22 mouse cellular contexts compared by ENCODE assay signal in the genomic region with DNA sequence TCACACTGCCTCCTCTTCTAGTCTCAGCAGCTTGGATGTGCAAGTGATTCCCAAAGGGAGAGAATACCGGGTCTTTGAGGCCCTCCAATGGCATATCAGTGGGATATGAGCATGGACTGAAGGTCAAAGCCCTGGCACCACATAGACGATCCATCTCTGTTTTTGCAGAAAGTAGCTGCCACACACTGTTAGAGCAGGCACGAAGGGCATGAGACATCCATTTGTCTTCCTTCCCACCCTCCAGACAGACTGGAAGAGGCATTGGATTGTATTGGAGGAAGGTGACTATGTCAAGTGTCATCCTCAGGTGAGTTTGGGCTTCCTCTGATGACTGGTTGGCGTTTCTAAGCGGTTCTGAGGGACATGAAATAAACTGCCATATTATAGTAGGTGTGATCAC. TPM values are rescaled to one million over a fixed set of nuclear protein-coding genes. Genes with fewer than 3 reads are reported as not detected.
DNase-seq lines count a peak whose midpoint lies in the region; ATAC-seq lines count a peak whose summit lies in the region.
"Had no signal": no experiment of that assay in that cellular context is flagged by ENCODE, and none has a peak within 500 bp of the region (broad histone marks: within the 10 kb centered on the region; RNA-seq: fewer than 3 reads in every experiment).

No protein-coding gene starts in this region.

- no peaks in the 10 kb centered on the region for H3K9me3 ChIP-seq in midbrain, embryonic 10.5 days (replicated peaks)
- H3K9me3 ChIP-seq in midbrain, embryonic 13.5 days, result no peaks in the 10 kb centered on the region
- H3K9me3 ChIP-seq in midbrain, embryonic 12.5 days, result no peaks in the 10 kb centered on the region
- H3K9me3 ChIP-seq in midbrain, embryonic 16.5 days (replicated peaks; ENCODE audit: control insufficient read depth, low read length, poor library complexity, severe bottlenecking), result no peaks in the 10 kb centered on the region
- H3K9me3 ChIP-seq: embryonic facial prominence, embryonic 13.5 days; embryonic facial prominence, embryonic 15.5 days; forebrain, embryonic 10.5 days; forebrain, embryonic 12.5 days had no signal

- 19% methylated on average over 5 of the region's 5 CpGs for WGBS in midbrain, embryonic 10.5 days
- 19% methylated on average over 5 of the region's 5 CpGs for WGBS in midbrain, embryonic 13.5 days
- WGBS in midbrain, embryonic 12.5 days, result 18% methylated on average over 5 of the region's 5 CpGs
- WGBS in midbrain, embryonic 16.5 days, result 16% methylated on average over 5 of the region's 5 CpGs

- peaks cover 81% of the 10 kb centered on the region for H3K4me1 ChIP-seq in midbrain, embryonic 10.5 days
- H3K4me1 ChIP-seq in midbrain, embryonic 13.5 days (replicated peaks), result peaks cover 61% of the 10 kb centered on the region
- H3K4me1 ChIP-seq in midbrain, embryonic 12.5 days, result peaks cover 35% of the 10 kb centered on the region; the same call in 1 of the 2 replicates
- peaks cover 9% of the 10 kb centered on the region; the same call in 1 of the 2 replicates for H3K4me1 ChIP-seq in midbrain, embryonic 16.5 days (ENCODE audit: control insufficient read depth, insufficient read depth, low read length)

- H3K36me3 ChIP-seq in midbrain, embryonic 10.5 days, result 0 out of 2 replicates have a peak, but pooled peaks cover 3% of the 10 kb centered on the region
- H3K36me3 ChIP-seq in midbrain, embryonic 13.5 days, result no peaks in the 10 kb centered on the region
- H3K36me3 ChIP-seq in midbrain, embryonic 12.5 days, result no peaks in the 10 kb centered on the region
- no peaks in the 10 kb centered on the region for H3K36me3 ChIP-seq in midbrain, embryonic 16.5 days (ENCODE audit: control insufficient read depth, insufficient read depth, low read length)
- H3K36me3 ChIP-seq: embryonic facial prominence, embryonic 13.5 days; embryonic facial prominence, embryonic 15.5 days; forebrain, embryonic 10.5 days; forebrain, embryonic 12.5 days had no signal

- no peak overlapping the region for H3K9ac ChIP-seq in midbrain, embryonic 13.5 days (replicated peaks)
- H3K9ac ChIP-seq in midbrain, embryonic 12.5 days (replicated peaks), result no peak overlapping the region
- no peak overlapping the region for H3K9ac ChIP-seq in midbrain, embryonic 16.5 days (ENCODE audit: low read depth, low read length)
- H3K9ac ChIP-seq: embryonic facial prominence, embryonic 13.5 days; embryonic facial prominence, embryonic 15.5 days; forebrain, embryonic 12.5 days had no signal

- no peak for ATAC-seq in midbrain, embryonic 13.5 days
- ATAC-seq in midbrain, embryonic 12.5 days (ENCODE audit: low FRiP score, low read depth), result no peak
- no peak for ATAC-seq in midbrain, embryonic 16.5 days
- ATAC-seq: forebrain, embryonic 14.5 days; forebrain, embryonic 16.5 days had no signal

- peaks cover 100% of the 10 kb centered on the region for H3K27me3 ChIP-seq in midbrain, embryonic 10.5 days (ENCODE audit: low read depth, poor library complexity, severe bottlenecking)
- peaks cover 95% of the 10 kb centered on the region for H3K27me3 ChIP-seq in midbrain, embryonic 13.5 days
- H3K27me3 ChIP-seq in midbrain, embryonic 12.5 days, result peaks cover 92% of the 10 kb centered on the region
- H3K27me3 ChIP-seq in midbrain, embryonic 16.5 days (ENCODE audit: control insufficient read depth, insufficient read depth, low read depth, low read length), result peaks cover 26% of the 10 kb centered on the region

- peak overlapping the region; percentile 36; the same call in 1 of the 2 replicates for H3K4me3 ChIP-seq in midbrain, embryonic 10.5 days
- H3K4me3 ChIP-seq in midbrain, embryonic 13.5 days (replicated peaks), result no peak overlapping the region
- no peak overlapping the region for H3K4me3 ChIP-seq in midbrain, embryonic 12.5 days
- H3K4me3 ChIP-seq in midbrain, embryonic 16.5 days (ENCODE audit: low read depth, low read length), result no peak overlapping the region
- H3K4me3 ChIP-seq: embryonic facial prominence, embryonic 13.5 days; embryonic facial prominence, embryonic 15.5 days; erythroblast, embryonic 14.5 days; forebrain, embryonic 10.5 days; forebrain, embryonic 12.5 days had no signal

- H3K4me2 ChIP-seq in midbrain, embryonic 13.5 days (replicated peaks), result no peak overlapping the region
- peak overlapping the region; percentile 38; the same call in 1 of the 2 replicates for H3K4me2 ChIP-seq in midbrain, embryonic 12.5 days (replicated peaks)
- H3K4me2 ChIP-seq in midbrain, embryonic 16.5 days (ENCODE audit: low read length), result no peak overlapping the region
- H3K4me2 ChIP-seq: embryonic facial prominence, embryonic 13.5 days; embryonic facial prominence, embryonic 15.5 days; forebrain, embryonic 12.5 days had no signal

- no peak for DNase-seq in midbrain, embryonic 10.5 days (ENCODE audit: low spot score)
- DNase-seq: adrenal gland, adult 2 months; adrenal gland, postnatal 10 days; adrenal gland, postnatal 25 days; cerebellum, adult 11 months; cerebellum, adult 18-20 months; cerebellum, adult 8-10 months; cerebellum, adult 9-11 months; cerebellum, postnatal 14 days; cerebellum, postnatal 36 days; embryo, embryonic 11 days had no signal

- peak overlapping the region; percentile 94 for H3K27ac ChIP-seq in midbrain, embryonic 10.5 days (replicated peaks)
- H3K27ac ChIP-seq in midbrain, embryonic 13.5 days, result no peak overlapping the region
- H3K27ac ChIP-seq in midbrain, embryonic 12.5 days (replicated peaks), result peak overlapping the region; percentile 7; the same call in 1 of the 2 replicates
- H3K27ac ChIP-seq in midbrain, embryonic 16.5 days (ENCODE audit: low read length), result no peak overlapping the region
- H3K27ac ChIP-seq: embryonic facial prominence, embryonic 13.5 days; embryonic facial prominence, embryonic 15.5 days; forebrain, embryonic 10.5 days; forebrain, embryonic 12.5 days had no signal

RNA-seq across cellular contexts. Expression of gene En2, which starts 12.8 kb away (rescaled TPM):
- 0.84 and 1.1 TPM in 2 replicates for polyA plus RNA-seq in midbrain, embryonic 10.5 days (2016; fragmentation: Nextera tagmentation; extraction: Ambion mirVana)
- polyA plus RNA-seq in midbrain, embryonic 13.5 days (2015; fragmentation: Nextera tagmentation; extraction: Ambion mirVana), result 1.9 and 2.2 TPM in 2 replicates
- 1.5 and 2.1 TPM in 2 replicates for polyA plus RNA-seq in midbrain, embryonic 12.5 days (2016; fragmentation: Nextera tagmentation; extraction: Ambion mirVana)
- polyA plus RNA-seq in midbrain, embryonic 16.5 days (2015; fragmentation: Nextera tagmentation; extraction: Ambion mirVana), result 0.55 and 0.72 TPM in 2 replicates
- polyA plus RNA-seq: C2C12; embryonic facial prominence, embryonic 13.5 days; embryonic facial prominence, embryonic 15.5 days; erythroblast, embryonic 14.5 days; forebrain, embryonic 10.5 days; forebrain, embryonic 12.5 days; forebrain, embryonic 14.5 days; forebrain, embryonic 16.5 days had no signal

Comparison
In these comparisons a context has a peak if more than half of its experiments do, and no peak if none do; other contexts are left out.
1. H3K27ac ChIP-seq: peak in midbrain, embryonic 10.5 days (single experiment) and midbrain, embryonic 12.5 days (single experiment); none in midbrain, embryonic 13.5 days (single experiment) and midbrain, embryonic 16.5 days (single experiment).